Mouse (Mus musculus): ENCODE data around the gene Rufy4.

The Rufy4 gene

GRCm38 (mm10) chr1:74194445-74194844, 69.1 kb downstream of the Rufy4 start, which contains the start of gene Cxcr1:
Cxcr1 (minus strand) TSS chr1:74194631.
- H3K36me3 ChIP-seq (ENCODE audit: control insufficient read depth, insufficient read depth, low read length, poor library complexity, severe bottlenecking) = no peaks in the 10 kb centered on the region
- H3K27me3 ChIP-seq (ENCODE audit: control insufficient read depth, insufficient read depth, low read length, poor library complexity, severe bottlenecking) = no peaks in the 10 kb centered on the region; the same call in 1 of the 2 replicates
- no peak for DNase-seq (ENCODE audit: low read depth, low spot score)

- no peaks in the 10 kb centered on the region for H3K36me3 ChIP-seq (ENCODE audit: control insufficient read depth, insufficient read depth, low read length, poor library complexity, severe bottlenecking)
- peak; percentile 65 for DNase-seq (ENCODE audit: low read depth, low spot score)
- H3K27me3 ChIP-seq (ENCODE audit: control insufficient read depth, insufficient read depth, low read length, poor library complexity, severe bottlenecking) = no peaks in the 10 kb centered on the region; the same call in 1 of the 2 replicates
Observed at GRCm38 (mm10) chr1:74195961-74196360, 70.6 kb downstream of the Rufy4 start.

- H3K36me3 ChIP-seq (ENCODE audit: control insufficient read depth, insufficient read depth, low read length, poor library complexity, severe bottlenecking) = no peaks in the 10 kb centered on the region
- DNase-seq (ENCODE audit: low read depth, low spot score) = no peak
- H3K27me3 ChIP-seq (ENCODE audit: control insufficient read depth, insufficient read depth, low read length, poor library complexity, severe bottlenecking) = no peaks in the 10 kb centered on the region; the same call in 1 of the 2 replicates
Observed at GRCm38 (mm10) chr1:74196621-74197419, 71.5 kb downstream of the Rufy4 start.
